Mouse (Mus musculus) embryonic facial prominence, embryonic 10.5 days (tissue): Measurements from ENCODE around the gene Pgp. TPM values are rescaled to one million over a fixed set of nuclear protein-coding genes. Genes with fewer than 3 reads are reported as not detected.

ENCODE experiments used
- DNase-seq: peaks from one replicate; pipeline ENCODE4 v3.0.0-alpha.2; 2017; ENCODE audit warnings: low spot score
- H3K27ac ChIP-seq: fragments of 300-500 bp; sonication (generic); replicated peaks from 2 replicates; pipeline ENCODE4 v1.5.1; 2016; ENCODE audit warnings: mild to moderate bottlenecking
- H3K27me3 ChIP-seq: fragments of 300-500 bp; sonication (generic); replicated peaks from 2 replicates; pipeline ENCODE4 v1.6.1; 2016; ENCODE audit warnings: low read depth, mild to moderate bottlenecking; ENCODE audit not compliant: poor library complexity, severe bottlenecking
- H3K36me3 ChIP-seq: fragments of 300-500 bp; sonication (generic); replicated peaks from 2 replicates; pipeline ENCODE4 v1.6.1; 2016; ENCODE audit warnings: mild to moderate bottlenecking, moderate library complexity
- H3K4me1 ChIP-seq: fragments of 300-500 bp; sonication (generic); 2 replicates; pipeline ENCODE4 v1.6.1; 2016
- H3K4me3 ChIP-seq: fragments of 300-500 bp; sonication (generic); 2 replicates; pipeline ENCODE4 v1.5.1; 2016; ENCODE audit warnings: mild to moderate bottlenecking, moderate library complexity
- H3K9me3 ChIP-seq: fragments of 300-500 bp; sonication (generic); 2 replicates; pipeline ENCODE4 v1.6.1; 2016; ENCODE audit warnings: mild to moderate bottlenecking
- WGBS: fragments of 180-500 bp; shearing (Covaris S2); methylation state at CpG from one replicate; pipeline ENCODE4 v1.1.7; 2016; 5-methylcytosine and 5-hydroxymethylcytosine counted together
- polyA plus RNA-seq: library from polyadenylated mRNA; unstranded; fragments of >200 nt; fragmentation: Nextera tagmentation; extraction: Ambion mirVana; gene quantifications from 2 replicates; pipeline ENCODE4 v1.2.1, GENCODE M21; 2016

Gene Pgp
- polyA plus RNA-seq, 1 experiment from 2014 or later = 71.0 TPM

GRCm38 (mm10) chr17:24478663-24479380 is 8.6 kb downstream of the Pgp start, which contains the start of gene Mlst8:
Gene Mlst8, minus strand, starts transcription at chr17:24479078.
- peak; percentile 97 for DNase-seq
- H3K4me3 ChIP-seq = peak within 1 kb of the TSS; percentile 87
- H3K36me3 ChIP-seq = peaks cover 43% of the 10 kb centered on the region
- under 1% methylated on average over 48 of the region's 48 CpGs for WGBS
- H3K4me1 ChIP-seq = peaks cover 34% of the 10 kb centered on the region
- no peaks in the 10 kb centered on the region for H3K9me3 ChIP-seq
- no peaks in the 10 kb centered on the region for H3K27me3 ChIP-seq
- peak within 1 kb of the TSS; percentile 99 for H3K27ac ChIP-seq

GRCm38 (mm10) chr17:24479431-24479830 is 9.2 kb downstream of the Pgp start:
- Histone ChIP-seq H3K9me3 (no peaks in the 10 kb centered on the region), H3K4me1 (peaks cover 28% of the 10 kb centered on the region), H3K27ac (peak overlapping the region; percentile 99), H3K4me3 (peak overlapping the region; percentile 87), H3K36me3 (peaks cover 37% of the 10 kb centered on the region), H3K27me3 (no peaks in the 10 kb centered on the region)
- no peak for DNase-seq
- WGBS = 32% methylated on average over 1 of the region's 1 CpGs

GRCm38 (mm10) chr17:24480201-24480826 is 10.1 kb downstream of the Pgp start:
- peaks cover 2% of the 10 kb centered on the region; the same call in 1 of the 2 replicates for H3K27me3 ChIP-seq
- peaks cover 28% of the 10 kb centered on the region for H3K36me3 ChIP-seq
- H3K4me1 ChIP-seq = peaks cover 23% of the 10 kb centered on the region
- H3K4me3 ChIP-seq = peak overlapping the region; percentile 87; the same call in 1 of the 2 replicates
- 51% methylated on average over 3 of the region's 3 CpGs for WGBS
- H3K27ac ChIP-seq = 0 out of 2 replicates have a peak overlapping the region, but pooled peaks have one; percentile 25
- H3K9me3 ChIP-seq = no peaks in the 10 kb centered on the region
- no peak for DNase-seq

GRCm38 (mm10) chr17:24481027-24481815 is 11.0 kb downstream of the Pgp start:
- Histone ChIP-seq H3K36me3 (peaks cover 19% of the 10 kb centered on the region), H3K9me3 (no peaks in the 10 kb centered on the region), H3K4me1 (peaks cover 27% of the 10 kb centered on the region), H3K27me3 (peaks cover 11% of the 10 kb centered on the region), H3K27ac (no peak overlapping the region), H3K4me3 (no peak overlapping the region)
- WGBS = 94% methylated on average over 20 of the region's 20 CpGs
- no peak for DNase-seq

- no peak overlapping the region for H3K27ac ChIP-seq
These were observed 13.3 kb downstream of the Pgp start for GRCm38 (mm10) chr17:24483495-24483894.

GRCm38 (mm10) chr17:24485090-24485860 is 15.1 kb downstream of the Pgp start:
- peak; percentile 48 for DNase-seq
- Histone ChIP-seq H3K9me3 (no peaks in the 10 kb centered on the region), H3K4me3 (peak overlapping the region; percentile 17; the same call in 1 of the 2 replicates), H3K4me1 (peaks cover 32% of the 10 kb centered on the region), H3K27ac (no peak overlapping the region), H3K27me3 (peaks cover 48% of the 10 kb centered on the region), H3K36me3 (no peaks in the 10 kb centered on the region)
- WGBS = 47% methylated on average over 11 of the region's 11 CpGs

More at GRCm38 (mm10) chr17:24483495-24483894, 13.3 kb downstream of the Pgp start:
- H3K36me3 ChIP-seq = no peaks in the 10 kb centered on the region
- no peak overlapping the region for H3K4me3 ChIP-seq
- peaks cover 24% of the 10 kb centered on the region for H3K4me1 ChIP-seq
- DNase-seq = no peak
- no peaks in the 10 kb centered on the region for H3K9me3 ChIP-seq
- peaks cover 32% of the 10 kb centered on the region for H3K27me3 ChIP-seq
- 89% methylated on average over 3 of the region's 3 CpGs for WGBS

- Histone ChIP-seq H3K27ac (peak within 1 kb of the TSS; percentile 85), H3K27me3 (peaks cover 56% of the 10 kb centered on the region), H3K36me3 (no peaks in the 10 kb centered on the region), H3K4me1 (peaks cover 32% of the 10 kb centered on the region), H3K9me3 (no peaks in the 10 kb centered on the region), H3K4me3 (peak within 1 kb of the TSS; percentile 88)
- under 1% methylated on average over 45 of the region's 45 CpGs for WGBS
- peak; percentile 63 for DNase-seq
These were observed 18.0 kb downstream of the Pgp start, which contains the start of gene Caskin1 for GRCm38 (mm10) chr17:24488186-24488661. Gene Caskin1, plus strand, starts transcription at chr17:24488601.

- peak overlapping the region; percentile 85 for H3K27ac ChIP-seq
- no peaks in the 10 kb centered on the region for H3K9me3 ChIP-seq
- under 1% methylated on average over 81 of the region's 81 CpGs for WGBS
- H3K36me3 ChIP-seq = no peaks in the 10 kb centered on the region
- peak; percentile 74 for DNase-seq
- H3K4me3 ChIP-seq = peak overlapping the region; percentile 88
- peaks cover 56% of the 10 kb centered on the region for H3K27me3 ChIP-seq
- peaks cover 32% of the 10 kb centered on the region for H3K4me1 ChIP-seq
These were observed 18.6 kb downstream of the Pgp start for GRCm38 (mm10) chr17:24488662-24489264.

GRCm38 (mm10) chr17:24489265-24490030 is 19.3 kb downstream of the Pgp start:
- Histone ChIP-seq H3K27me3 (peaks cover 56% of the 10 kb centered on the region), H3K4me1 (peaks cover 32% of the 10 kb centered on the region), H3K9me3 (no peaks in the 10 kb centered on the region), H3K4me3 (peak overlapping the region; percentile 88), H3K36me3 (no peaks in the 10 kb centered on the region), H3K27ac (peak overlapping the region; percentile 85)
- WGBS = 21% methylated on average over 19 of the region's 19 CpGs
- no peak for DNase-seq

GRCm38 (mm10) chr17:24490399-24490798 is 20.2 kb downstream of the Pgp start:
- no peak for DNase-seq
- 84% methylated on average over 4 of the region's 4 CpGs for WGBS
- H3K36me3 ChIP-seq = no peaks in the 10 kb centered on the region
- no peak overlapping the region for H3K27ac ChIP-seq
- H3K27me3 ChIP-seq = peaks cover 53% of the 10 kb centered on the region
- no peaks in the 10 kb centered on the region for H3K9me3 ChIP-seq
- no peak overlapping the region for H3K4me3 ChIP-seq
- H3K4me1 ChIP-seq = peaks cover 34% of the 10 kb centered on the region
